Mouse (Mus musculus): ENCODE results near the gene Fut8.
"Not testable (repeated sequence)": the region's sequence is repeated elsewhere in the genome, so short reads cannot be mapped to it uniquely, and the experiment has no call there.

DNA sequence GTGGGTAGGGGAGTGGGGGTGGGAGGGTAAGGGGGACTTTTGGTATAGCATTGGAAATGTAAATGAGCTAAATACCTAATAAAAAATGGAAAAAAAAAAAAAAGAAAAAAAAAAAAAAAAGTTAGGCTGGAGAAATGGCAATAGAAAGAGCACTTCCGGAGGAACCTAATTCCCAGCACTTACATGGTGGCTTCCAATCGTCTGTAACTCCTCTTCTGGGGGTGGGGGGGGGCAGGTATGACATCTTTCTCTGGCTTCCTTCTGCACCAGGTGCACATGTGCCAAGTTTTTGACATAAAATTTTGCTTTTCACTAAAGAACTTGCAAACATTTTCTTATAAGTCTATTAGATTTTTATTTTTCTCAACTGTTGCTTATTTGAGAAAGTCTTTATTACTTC is 53.9 kb downstream of the Fut8 start:
- not testable (repeated sequence) for TF ChIP-seq EP300, CHD2 (IDR thresholded peaks at IDR 0.05; ENCODE audit: low read length)
- TF ChIP-seq ETS1 (conservative IDR thresholded peaks at IDR 0.05; ENCODE audit: low read depth, low read length), result 0 out of 2 replicates have a peak, but pooled peaks have one; percentile 29

All from CH12.LX (cell line).